Mouse (Mus musculus) limb, embryonic 13.5 days (tissue): ENCODE measurements at regions not wholly inside any gene's neighbourhood (a gene's known extent, or its start where the extent isn't known, plus 50 kb on each side); places are given as distances from the start of the nearest gene placed in this dataset.
A peak's percentile ranks its signal among the peaks of the same experiment; 100 is the strongest.
"Not testable (repeated sequence)": the region's sequence is repeated elsewhere in the genome, so short reads cannot be mapped to it uniquely, and the experiment has no call there.

Experiments used
- ATAC-seq: fragments of 200-750 bp; cut with Nextera tagmentation; 2 replicates; pipeline ENCODE4 v1.8.0; 2017; ENCODE audit warnings: low read depth, moderate number of reproducible peaks, moderate TSS enrichment; ENCODE audit not compliant: low FRiP score
- H3K27ac ChIP-seq: fragments of 300-500 bp; sonication (generic); 2 replicates; pipeline ENCODE4 v1.5.1; 2015; ENCODE audit warnings: inconsistent platforms, mild to moderate bottlenecking, moderate library complexity
- H3K27me3 ChIP-seq: fragments of 300-500 bp; sonication (generic); 2 replicates; pipeline ENCODE4 v1.6.1; 2015; ENCODE audit warnings: mild to moderate bottlenecking, inconsistent platforms
- H3K36me3 ChIP-seq: fragments of 300-500 bp; sonication (generic); 2 replicates; pipeline ENCODE4 v1.6.1; 2015; ENCODE audit warnings: inconsistent platforms, mild to moderate bottlenecking, moderate library complexity
- H3K4me1 ChIP-seq: fragments of 300-500 bp; sonication (generic); 2 replicates; pipeline ENCODE4 v1.6.1; 2015; ENCODE audit warnings: inconsistent platforms
- H3K4me2 ChIP-seq: fragments of 300-500 bp; sonication (generic); replicated peaks from 2 replicates; pipeline ENCODE4 v1.6.1; 2015; ENCODE audit warnings: inconsistent platforms, mild to moderate bottlenecking, moderate library complexity
- H3K4me3 ChIP-seq: fragments of 300-500 bp; sonication (generic); 2 replicates; pipeline ENCODE4 v1.5.1; 2015; ENCODE audit warnings: moderate library complexity, mild to moderate bottlenecking, inconsistent platforms
- H3K9ac ChIP-seq: fragments of 300-500 bp; sonication (generic); 2 replicates; pipeline ENCODE4 v1.6.1; 2015; ENCODE audit warnings: mild to moderate bottlenecking, inconsistent platforms
- H3K9me3 ChIP-seq: fragments of 300-500 bp; sonication (generic); 2 replicates; pipeline ENCODE4 v1.6.1; 2016; ENCODE audit warnings: inconsistent platforms
- WGBS: fragments of 180-500 bp; shearing (Covaris S2); methylation state at CpG from one replicate; pipeline ENCODE4 v1.1.7; 2015; 5-methylcytosine and 5-hydroxymethylcytosine counted together

- Histone ChIP-seq H3K27me3 (no peaks in the 10 kb centered on the region), H3K27ac (no peak overlapping the region), H3K4me2 (no peak overlapping the region), H3K4me3 (no peak overlapping the region), H3K9me3 (no peaks in the 10 kb centered on the region), H3K36me3 (peaks cover 39% of the 10 kb centered on the region), H3K9ac (no peak overlapping the region), H3K4me1 (peaks cover 10% of the 10 kb centered on the region; the same call in 1 of the 2 replicates)
- no peak for ATAC-seq
- WGBS = 94% methylated on average over 8 of the region's 8 CpGs
Measured at GRCm38 (mm10) chr17:47246605-47247004, 122.1 kb upstream of the Mrps10 start.

- Histone ChIP-seq H3K36me3 (peaks cover 36% of the 10 kb centered on the region), H3K9ac (no peak overlapping the region), H3K27ac (no peak overlapping the region), H3K27me3 (no peaks in the 10 kb centered on the region), H3K4me3 (no peak overlapping the region), H3K4me2 (no peak overlapping the region), H3K4me1 (peaks cover 10% of the 10 kb centered on the region; the same call in 1 of the 2 replicates), H3K9me3 (no peaks in the 10 kb centered on the region)
- ATAC-seq = no peak
- 93% methylated on average over 9 of the region's 9 CpGs for WGBS
Measured at GRCm38 (mm10) chr17:47245635-47246034, 123.1 kb upstream of the Mrps10 start.

GRCm38 (mm10) chr17:47239086-47239485 lies 129.6 kb upstream of the Mrps10 start:
- Histone ChIP-seq H3K9ac (no peak overlapping the region), H3K9me3 (no peaks in the 10 kb centered on the region; the same call in 1 of the 2 replicates), H3K4me1 (0 out of 2 replicates have a peak, but pooled peaks cover 4% of the 10 kb centered on the region), H3K4me3 (no peak overlapping the region), H3K27ac (no peak overlapping the region), H3K4me2 (no peak overlapping the region), H3K27me3 (no peaks in the 10 kb centered on the region), H3K36me3 (peaks cover 62% of the 10 kb centered on the region)
- WGBS = 89% methylated on average over 4 of the region's 4 CpGs
- ATAC-seq = no peak

GRCm38 (mm10) chr17:47237881-47238280 lies 130.8 kb upstream of the Mrps10 start:
- 94% methylated on average over 3 of the region's 3 CpGs for WGBS
- H3K9ac ChIP-seq, ATAC-seq, H3K27me3 ChIP-seq, H3K4me3 ChIP-seq, H3K9me3 ChIP-seq, H3K4me1 ChIP-seq, H3K4me2 ChIP-seq, H3K27ac ChIP-seq: not testable (repeated sequence)
- H3K36me3 ChIP-seq = peaks cover 51% of the 10 kb centered on the region

- WGBS = 85% methylated on average over 11 of the region's 11 CpGs
- ATAC-seq = no peak
Measured at GRCm38 (mm10) chr17:47234343-47234742, 134.3 kb upstream of the Mrps10 start.

GRCm38 (mm10) chr17:47233003-47233678 lies 135.5 kb upstream of the Mrps10 start:
- no peak overlapping the region for H3K9ac ChIP-seq
- peaks cover 70% of the 10 kb centered on the region for H3K36me3 ChIP-seq
- no peak overlapping the region for H3K4me2 ChIP-seq
- no peak overlapping the region for H3K4me3 ChIP-seq
- no peak overlapping the region for H3K27ac ChIP-seq
- WGBS = 29% methylated on average over 8 of the region's 8 CpGs
- H3K4me1 ChIP-seq = 0 out of 2 replicates have a peak, but pooled peaks cover 5% of the 10 kb centered on the region
- no peaks in the 10 kb centered on the region for H3K27me3 ChIP-seq
- H3K9me3 ChIP-seq = peaks cover 6% of the 10 kb centered on the region
- ATAC-seq = no peak

More at GRCm38 (mm10) chr17:47234343-47234742, 134.3 kb upstream of the Mrps10 start:
- H3K4me3 ChIP-seq = no peak overlapping the region
- H3K4me2 ChIP-seq = no peak overlapping the region
- 0 out of 2 replicates have a peak, but pooled peaks cover 5% of the 10 kb centered on the region for H3K4me1 ChIP-seq
- peaks cover 64% of the 10 kb centered on the region for H3K36me3 ChIP-seq
- H3K9ac ChIP-seq = no peak overlapping the region
- no peak overlapping the region for H3K27ac ChIP-seq
- peaks cover under 1% of the 10 kb centered on the region; the same call in 1 of the 2 replicates for H3K9me3 ChIP-seq
- no peaks in the 10 kb centered on the region for H3K27me3 ChIP-seq

GRCm38 (mm10) chr17:47230715-47231114 lies 138.0 kb upstream of the Mrps10 start:
- no peak overlapping the region for H3K4me3 ChIP-seq
- no peaks in the 10 kb centered on the region for H3K27me3 ChIP-seq
- no peak overlapping the region for H3K4me2 ChIP-seq
- no peak overlapping the region for H3K27ac ChIP-seq
- peaks cover 6% of the 10 kb centered on the region for H3K9me3 ChIP-seq
- H3K36me3 ChIP-seq = peaks cover 59% of the 10 kb centered on the region
- H3K4me1 ChIP-seq = peaks cover 13% of the 10 kb centered on the region
- WGBS = 94% methylated on average over 10 of the region's 10 CpGs
- ATAC-seq = no peak
- H3K9ac ChIP-seq = no peak overlapping the region

- Histone ChIP-seq H3K27me3 (no peaks in the 10 kb centered on the region), H3K27ac (no peak overlapping the region), H3K4me3 (no peak overlapping the region), H3K36me3 (peaks cover 43% of the 10 kb centered on the region), H3K4me1 (peaks cover 12% of the 10 kb centered on the region), H3K4me2 (no peak overlapping the region), H3K9ac (no peak overlapping the region), H3K9me3 (peaks cover 6% of the 10 kb centered on the region)
- WGBS = 77% methylated on average over 11 of the region's 11 CpGs
- ATAC-seq = no peak
Measured at GRCm38 (mm10) chr17:47226391-47226790, 142.3 kb upstream of the Mrps10 start.

- Histone ChIP-seq H3K4me1 (peaks cover 12% of the 10 kb centered on the region), H3K27ac (peak overlapping the region; percentile 39; the same call in 1 of the 2 replicates), H3K9ac (no peak overlapping the region), H3K9me3 (peaks cover 6% of the 10 kb centered on the region), H3K27me3 (no peaks in the 10 kb centered on the region), H3K36me3 (peaks cover 40% of the 10 kb centered on the region), H3K4me2 (no peak overlapping the region), H3K4me3 (no peak overlapping the region)
- 69% methylated on average over 18 of the region's 18 CpGs for WGBS
- ATAC-seq = peak; percentile 24
Measured at GRCm38 (mm10) chr17:47225306-47226269, 143.1 kb upstream of the Mrps10 start.

GRCm38 (mm10) chr17:47221068-47221796 lies 147.5 kb upstream of the Mrps10 start:
- Histone ChIP-seq H3K9me3 (no peaks in the 10 kb centered on the region), H3K27ac (peak overlapping the region; percentile 39; the same call in 1 of the 2 replicates), H3K27me3 (no peaks in the 10 kb centered on the region), H3K9ac (no peak overlapping the region), H3K36me3 (peaks cover 13% of the 10 kb centered on the region; the same call in 1 of the 2 replicates), H3K4me3 (no peak overlapping the region), H3K4me1 (peaks cover 13% of the 10 kb centered on the region), H3K4me2 (no peak overlapping the region)
- no peak for ATAC-seq
- 90% methylated on average over 14 of the region's 14 CpGs for WGBS

GRCm38 (mm10) chr17:47219846-47220245 lies 148.8 kb upstream of the Mrps10 start:
- peaks cover 10% of the 10 kb centered on the region; the same call in 1 of the 2 replicates for H3K36me3 ChIP-seq
- no peak overlapping the region for H3K9ac ChIP-seq
- WGBS = 85% methylated on average over 2 of the region's 2 CpGs
- ATAC-seq = no peak
- H3K4me1 ChIP-seq = peaks cover 4% of the 10 kb centered on the region; the same call in 1 of the 2 replicates
- H3K27ac ChIP-seq = no peak overlapping the region
- no peaks in the 10 kb centered on the region for H3K9me3 ChIP-seq
- no peak overlapping the region for H3K4me2 ChIP-seq
- H3K4me3 ChIP-seq = no peak overlapping the region
- H3K27me3 ChIP-seq = no peaks in the 10 kb centered on the region
